Comparison of ENCODE assay signal across 7 mouse cellular contexts in genomic region chr11:22513075-22513474, GRCm38 (mm10). TPM values are rescaled to one million over a fixed set of nuclear protein-coding genes. Genes with fewer than 3 reads are reported as not detected.
DNase-seq lines count a peak whose midpoint lies in the region; ATAC-seq lines count a peak whose summit lies in the region.

No protein-coding gene starts in this region.

- WGBS in lung, embryonic 16.5 days: 44% methylated on average over 11 of the region's 11 CpGs
- WGBS in forebrain, embryonic 13.5 days: 31% methylated on average over 11 of the region's 11 CpGs
- 28% methylated on average over 11 of the region's 11 CpGs for WGBS in limb, embryonic 15.5 days
- 53% methylated on average over 11 of the region's 11 CpGs for WGBS in stomach, embryonic 15.5 days

- peak overlapping the region; percentile 65 for H3K4me2 ChIP-seq in lung, embryonic 16.5 days (ENCODE audit: low read depth, low read length)
- peak overlapping the region; percentile 69 for H3K4me2 ChIP-seq in forebrain, embryonic 13.5 days
- peak overlapping the region; percentile 60 for H3K4me2 ChIP-seq in limb, embryonic 15.5 days
- H3K4me2 ChIP-seq in stomach, embryonic 15.5 days: peak overlapping the region; percentile 61

- no peak for ATAC-seq in lung, embryonic 16.5 days (ENCODE audit: low read depth)
- ATAC-seq in forebrain, embryonic 13.5 days: peak; percentile 7; the same call in 1 of the 2 replicates
- ATAC-seq in limb, embryonic 15.5 days (ENCODE audit: insufficient number of reproducible peaks, low FRiP score, low TSS enrichment, low read depth): no peak
- no peak for ATAC-seq in stomach, embryonic 15.5 days (ENCODE audit: insufficient read depth, low FRiP score, low read depth)

- no peaks in the 10 kb centered on the region for H3K4me1 ChIP-seq in lung, embryonic 16.5 days (replicated peaks; ENCODE audit: control insufficient read depth, insufficient read depth, low read length)
- no peaks in the 10 kb centered on the region for H3K4me1 ChIP-seq in forebrain, embryonic 13.5 days
- H3K4me1 ChIP-seq in limb, embryonic 15.5 days: no peaks in the 10 kb centered on the region
- no peaks in the 10 kb centered on the region for H3K4me1 ChIP-seq in stomach, embryonic 15.5 days

- DNase-seq in lung, postnatal 4 days: no peak
- DNase-seq in gastrocnemius, postnatal 14 days: no peak
- no peak for DNase-seq in adrenal gland, postnatal 4 days (ENCODE audit: low spot score in 2 of 2)

- H3K36me3 ChIP-seq in lung, embryonic 16.5 days (ENCODE audit: control insufficient read depth, insufficient read depth, low read length): peaks cover 3% of the 10 kb centered on the region; the same call in 1 of the 2 replicates
- H3K36me3 ChIP-seq in forebrain, embryonic 13.5 days (ENCODE audit: poor library complexity, severe bottlenecking): peaks cover 10% of the 10 kb centered on the region; the same call in 1 of the 2 replicates
- no peaks in the 10 kb centered on the region; the same call in 1 of the 2 replicates for H3K36me3 ChIP-seq in limb, embryonic 15.5 days
- no peaks in the 10 kb centered on the region for H3K36me3 ChIP-seq in stomach, embryonic 15.5 days

- H3K27ac ChIP-seq in lung, embryonic 16.5 days (ENCODE audit: low read length): peak overlapping the region; percentile 95
- peak overlapping the region; percentile 95 for H3K27ac ChIP-seq in forebrain, embryonic 13.5 days
- H3K27ac ChIP-seq in limb, embryonic 15.5 days: peak overlapping the region; percentile 97
- peak overlapping the region; percentile 94 for H3K27ac ChIP-seq in stomach, embryonic 15.5 days

- peak overlapping the region; percentile 96 for H3K9ac ChIP-seq in lung, embryonic 16.5 days (ENCODE audit: low read length)
- H3K9ac ChIP-seq in forebrain, embryonic 13.5 days: peak overlapping the region; percentile 88
- peak overlapping the region; percentile 85 for H3K9ac ChIP-seq in limb, embryonic 15.5 days
- H3K9ac ChIP-seq in stomach, embryonic 15.5 days: peak overlapping the region; percentile 75; the same call in 1 of the 2 replicates

- no peaks in the 10 kb centered on the region for H3K27me3 ChIP-seq in lung, embryonic 16.5 days (ENCODE audit: control insufficient read depth, insufficient read depth, low read depth, low read length)
- H3K27me3 ChIP-seq in forebrain, embryonic 13.5 days: no peaks in the 10 kb centered on the region
- no peaks in the 10 kb centered on the region for H3K27me3 ChIP-seq in limb, embryonic 15.5 days
- H3K27me3 ChIP-seq in stomach, embryonic 15.5 days (replicated peaks): no peaks in the 10 kb centered on the region

- intact Hi-C loops in gastrocnemius, postnatal 14 days (cut with DNase I; ENCODE audit: low total_unique reads): no loop called here

- H3K9me3 ChIP-seq in lung, embryonic 16.5 days (ENCODE audit: control insufficient read depth, low read length): no peaks in the 10 kb centered on the region
- no peaks in the 10 kb centered on the region; the same call in 1 of the 2 replicates for H3K9me3 ChIP-seq in forebrain, embryonic 13.5 days (replicated peaks)
- H3K9me3 ChIP-seq in limb, embryonic 15.5 days: no peaks in the 10 kb centered on the region
- H3K9me3 ChIP-seq in stomach, embryonic 15.5 days: no peaks in the 10 kb centered on the region

- H3K4me3 ChIP-seq in lung, embryonic 16.5 days (ENCODE audit: low read length): peak overlapping the region; percentile 90
- H3K4me3 ChIP-seq in forebrain, embryonic 13.5 days: peak overlapping the region; percentile 72
- H3K4me3 ChIP-seq in limb, embryonic 15.5 days: peak overlapping the region; percentile 77
- peak overlapping the region; percentile 57 for H3K4me3 ChIP-seq in stomach, embryonic 15.5 days (replicated peaks)

RNA-seq across cellular contexts. Expression of gene Tmem17, which starts 1.2 kb away (rescaled TPM):
- polyA plus RNA-seq in lung, embryonic 16.5 days (2015; fragmentation: Nextera tagmentation; extraction: Ambion mirVana): 15.9 and 16.1 TPM in 2 replicates
- polyA plus RNA-seq in forebrain, embryonic 13.5 days (2015; fragmentation: Nextera tagmentation; extraction: Ambion mirVana): 15.3 and 17.3 TPM in 2 replicates
- 13.4 and 16.0 TPM in 2 replicates for polyA plus RNA-seq in limb, embryonic 15.5 days (2015; fragmentation: Nextera tagmentation; extraction: Ambion mirVana)
- polyA plus RNA-seq in stomach, embryonic 15.5 days (2015; fragmentation: Nextera tagmentation; extraction: Ambion mirVana): 12.0 and 12.4 TPM in 2 replicates
- total RNA-seq in gastrocnemius, postnatal 14 days (2021): 1 to 10 TPM; 1.4 to 2.5 TPM
- 1 to 10 TPM; 5.2 to 5.8 TPM for total RNA-seq in adrenal gland, postnatal 4 days (2021)
